Mouse (Mus musculus) kidney, embryonic 16.5 days (tissue): Measurements from ENCODE around the gene Ap3b2. TPM values are rescaled to one million over a fixed set of nuclear protein-coding genes. Genes with fewer than 3 reads are reported as not detected.

Source experiments
- ATAC-seq: fragments of 200-750 bp; cut with Nextera tagmentation; 2 replicates; pipeline ENCODE4 v1.8.0; 2017; ENCODE audit warnings: moderate TSS enrichment; ENCODE audit not compliant: low FRiP score, low TSS enrichment
- H3K27ac ChIP-seq: fragments of 300-500 bp; sonication (generic); 2 replicates; pipeline ENCODE4 v1.5.1; 2014; ENCODE audit warnings: low read length
- H3K27me3 ChIP-seq: fragments of 300-500 bp; sonication (generic); 2 replicates; pipeline ENCODE4 v1.6.1; 2014; ENCODE audit warnings: low read length, control low read depth, mixed read lengths; ENCODE audit not compliant: insufficient read depth
- H3K36me3 ChIP-seq: fragments of 300-500 bp; sonication (generic); 2 replicates; pipeline ENCODE4 v1.6.1; 2014; ENCODE audit warnings: low read length, control low read depth, mixed read lengths; ENCODE audit not compliant: insufficient read depth
- H3K4me1 ChIP-seq: fragments of 300-500 bp; sonication (generic); 2 replicates; pipeline ENCODE4 v1.6.1; 2014; ENCODE audit warnings: low read length, control low read depth, mixed read lengths; ENCODE audit not compliant: insufficient read depth
- H3K4me2 ChIP-seq: fragments of 300-500 bp; sonication (generic); replicated peaks from 2 replicates; pipeline ENCODE4 v1.6.1; 2014; ENCODE audit warnings: low read depth, low read length
- H3K4me3 ChIP-seq: fragments of 300-500 bp; sonication (generic); 2 replicates; pipeline ENCODE4 v1.5.1; 2014; ENCODE audit warnings: mild to moderate bottlenecking, low read length
- H3K9ac ChIP-seq: fragments of 300-500 bp; sonication (generic); replicated peaks from 2 replicates; pipeline ENCODE4 v1.6.1; 2014; ENCODE audit warnings: low read length
- H3K9me3 ChIP-seq: fragments of 300-500 bp; sonication (generic); 2 replicates; pipeline ENCODE4 v1.6.1; 2016; ENCODE audit warnings: low read length, control low read depth
- WGBS: fragments of 180-500 bp; shearing (Covaris S2); extraction: QIAGEN DNeasy Blood & Tissue Kit; methylation state at CpG from one replicate; pipeline ENCODE4 v1.1.7; 2014; 5-methylcytosine and 5-hydroxymethylcytosine counted together
- microRNA counts: library from miRNA; unstranded; fragments of <30 nt; microRNA quantifications from one replicate; lab custom pipeline; 2016
- polyA plus RNA-seq: library from polyadenylated mRNA; unstranded; fragments of >200 nt; fragmentation: Nextera tagmentation; extraction: Ambion mirVana; gene quantifications from 2 replicates; pipeline ENCODE4 v1.2.1, GENCODE M21; 2015

The Ap3b2 gene
- polyA plus RNA-seq, 1 experiment from 2014 or later, result 1.0 TPM

- Histone ChIP-seq H3K4me2 (peak overlapping the region; percentile 89), H3K9ac (peak overlapping the region; percentile 3; the same call in 1 of the 2 replicates), H3K27me3 (peaks cover 70% of the 10 kb centered on the region), H3K9me3 (no peaks in the 10 kb centered on the region), H3K4me1 (peaks cover 23% of the 10 kb centered on the region), H3K36me3 (no peaks in the 10 kb centered on the region), H3K4me3 (peak overlapping the region; percentile 57), H3K27ac (no peak overlapping the region)
- 3% methylated on average over 75 of the region's 84 CpGs for WGBS
- peak; percentile 17 for ATAC-seq
Measured at GRCm38 (mm10) chr7:81453443-81454274, 40.1 kb downstream of the Ap3b2 start.

DNA sequence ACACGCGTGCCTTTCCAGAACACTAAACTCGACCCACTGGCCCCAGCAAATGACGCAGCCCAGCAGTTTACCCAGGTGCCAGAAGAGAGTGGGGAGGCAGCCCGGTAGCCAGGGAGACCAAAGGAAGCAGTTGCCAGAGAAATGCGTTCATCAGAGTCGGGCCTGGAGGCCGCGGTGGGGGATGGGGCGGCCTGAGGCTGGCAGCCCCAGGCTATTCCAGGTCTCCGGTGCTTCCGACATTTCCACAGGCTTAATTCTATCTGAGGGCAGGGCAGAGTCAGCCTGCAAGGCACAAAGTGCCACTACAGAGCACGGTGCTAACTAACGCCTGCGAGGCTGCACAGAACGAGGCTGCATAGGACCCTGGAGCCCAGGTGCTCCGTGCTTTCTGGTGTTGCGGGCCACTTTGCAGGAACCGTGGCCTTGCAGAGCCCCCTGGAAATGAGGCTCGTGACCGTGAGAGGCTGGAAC, 40.7 kb downstream of the Ap3b2 start:
- Histone ChIP-seq H3K4me3 (peak overlapping the region; percentile 57), H3K36me3 (no peaks in the 10 kb centered on the region), H3K27me3 (peaks cover 70% of the 10 kb centered on the region), H3K4me2 (peak overlapping the region; percentile 89), H3K4me1 (peaks cover 23% of the 10 kb centered on the region), H3K27ac (no peak overlapping the region), H3K9me3 (no peaks in the 10 kb centered on the region), H3K9ac (no peak overlapping the region)
- 2% methylated on average over 21 of the region's 21 CpGs for WGBS
- peak; percentile 49; the same call in 1 of the 2 replicates for ATAC-seq

MicroRNAs encoded within 50 kb of the gene (microRNA counts, 519-probe panel; counts per million panel counts)
- microRNA mmu-miR-1839-3p (lab: Ali Mortazavi, UCI) (971 counts per million, percentile 37 among the panel's probes with 10 or more counts), microRNA mmu-miR-1839-5p (lab: Ali Mortazavi, UCI) (2,929 counts per million, percentile 69 among the panel's probes with 10 or more counts)

Other genes starting within 250 kb of the Ap3b2 start
- gene Rps17, start 148.7 kb downstream of the Ap3b2 start, polyA plus RNA-seq, result 1,196 and 1,210 TPM in 2 replicates
- gene Cpeb1, start 38.5 kb downstream of the Ap3b2 start, polyA plus RNA-seq, result 0.76 and 0.85 TPM in 2 replicates
- gene BC048679, start 4.4 kb upstream of the Ap3b2 start, polyA plus RNA-seq, result not detected in 2 replicates
- gene Fsd2, start 73.0 kb upstream of the Ap3b2 start, polyA plus RNA-seq, result 0.19 and 0.27 TPM in 2 replicates
- gene Whamm, start 77.3 kb upstream of the Ap3b2 start, polyA plus RNA-seq, result 1.2 and 3.4 TPM in 2 replicates
- gene Homer2, start 213.6 kb upstream of the Ap3b2 start, polyA plus RNA-seq, result 10.3 and 11.7 TPM in 2 replicates